Mouse (Mus musculus) heart, embryonic 12.5 days (tissue): ENCODE results near the gene Kcnj8. TPM values are rescaled to one million over a fixed set of nuclear protein-coding genes. Genes with fewer than 3 reads are reported as not detected.

Source experiments
- ATAC-seq: fragments of 200-750 bp; cut with Nextera tagmentation; 2 replicates; pipeline ENCODE4 v1.8.0; 2017; ENCODE audit warnings: moderate TSS enrichment, moderate library complexity; ENCODE audit not compliant: insufficient number of reproducible peaks, low FRiP score
- H3K27ac ChIP-seq: fragments of 300-500 bp; sonication (generic); 2 replicates; pipeline ENCODE4 v1.5.1; 2016; ENCODE audit warnings: mild to moderate bottlenecking, moderate library complexity; ENCODE audit not compliant: poor library complexity, severe bottlenecking
- H3K27me3 ChIP-seq: fragments of 300-500 bp; sonication (generic); replicated peaks from 2 replicates; pipeline ENCODE4 v1.6.1; 2016; ENCODE audit warnings: mild to moderate bottlenecking, moderate library complexity
- H3K36me3 ChIP-seq: fragments of 300-500 bp; sonication (generic); 2 replicates; pipeline ENCODE4 v1.6.1; 2016; ENCODE audit warnings: mild to moderate bottlenecking, moderate library complexity
- H3K4me1 ChIP-seq: fragments of 300-500 bp; sonication (generic); replicated peaks from 2 replicates; pipeline ENCODE4 v1.6.1; 2016; ENCODE audit warnings: mild to moderate bottlenecking
- H3K4me2 ChIP-seq: fragments of 300-500 bp; sonication (generic); 2 replicates; pipeline ENCODE4 v1.6.1; 2016; ENCODE audit warnings: mild to moderate bottlenecking, moderate library complexity
- H3K4me3 ChIP-seq: fragments of 300-500 bp; sonication (generic); 2 replicates; pipeline ENCODE4 v1.5.1; 2016; ENCODE audit warnings: mild to moderate bottlenecking
- H3K9ac ChIP-seq: fragments of 300-500 bp; sonication (generic); 2 replicates; pipeline ENCODE4 v1.6.1; 2016; ENCODE audit warnings: mild to moderate bottlenecking, moderate library complexity
- H3K9me3 ChIP-seq: fragments of 300-500 bp; sonication (generic); replicated peaks from 2 replicates; pipeline ENCODE4 v1.6.1; 2016; ENCODE audit warnings: mild to moderate bottlenecking, moderate library complexity
- WGBS: fragments of 180-500 bp; shearing (Covaris S2); methylation state at CpG from one replicate; pipeline ENCODE4 v1.1.7; 2016; 5-methylcytosine and 5-hydroxymethylcytosine counted together
- polyA plus RNA-seq: library from polyadenylated mRNA; unstranded; fragments of >200 nt; fragmentation: Nextera tagmentation; extraction: Ambion mirVana; gene quantifications from 2 replicates; pipeline ENCODE4 v1.2.1, GENCODE M21; 2016

Gene Kcnj8
- 2.5 TPM in 2 replicates for polyA plus RNA-seq

GRCm38 (mm10) chr6:142571055-142571618 lies at the start of gene Kcnj8:
Gene Kcnj8 (minus strand): TSS chr6:142571614.
- WGBS: under 1% methylated on average over 34 of the region's 34 CpGs
- H3K27ac ChIP-seq: no peak within 1 kb of the TSS
- H3K4me3 ChIP-seq: peak within 1 kb of the TSS; percentile 54
- peak within 1 kb of the TSS; percentile 68 for H3K9ac ChIP-seq
- H3K36me3 ChIP-seq: no peaks in the 10 kb centered on the region
- H3K4me2 ChIP-seq: peak within 1 kb of the TSS; percentile 94
- peaks cover 26% of the 10 kb centered on the region for H3K4me1 ChIP-seq
- peaks cover 32% of the 10 kb centered on the region for H3K27me3 ChIP-seq
- no peaks in the 10 kb centered on the region for H3K9me3 ChIP-seq
- ATAC-seq: peak; percentile 78; the same call in 1 of the 2 replicates

DNA sequence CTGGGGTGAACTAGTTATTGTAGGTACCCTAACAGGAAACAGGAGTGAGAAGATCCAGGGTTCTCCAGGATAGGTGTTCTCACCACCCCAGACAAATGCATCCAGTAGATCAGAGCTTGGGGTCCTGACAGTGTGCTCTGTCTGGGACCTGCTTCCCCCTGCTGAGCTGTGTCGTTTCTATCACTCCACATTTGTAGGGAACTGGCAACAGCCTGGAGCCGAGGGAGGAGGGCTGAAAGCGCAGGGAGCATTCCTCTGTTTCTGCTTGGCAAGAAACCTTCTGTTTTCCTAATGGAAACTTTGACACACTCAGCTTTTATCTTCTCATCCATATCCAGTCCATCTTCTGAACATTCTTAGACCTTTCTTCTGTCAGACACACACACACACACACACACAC lies 45.2 kb upstream of the Kcnj8 start:
- Histone ChIP-seq H3K36me3 (peaks cover 30% of the 10 kb centered on the region), H3K9me3 (no peaks in the 10 kb centered on the region), H3K4me3 (no peak overlapping the region), H3K27me3 (no peaks in the 10 kb centered on the region), H3K27ac (0 out of 2 replicates have a peak overlapping the region, but pooled peaks have one; percentile 13), H3K9ac (no peak overlapping the region), H3K4me2 (no peak overlapping the region), H3K4me1 (0 out of 2 replicates have a peak, but pooled peaks cover 8% of the 10 kb centered on the region)
- WGBS: 18% methylated on average over 3 of the region's 3 CpGs
- ATAC-seq: peak; percentile 57

- Histone ChIP-seq H3K36me3 (peaks cover 25% of the 10 kb centered on the region), H3K4me1 (peaks cover 18% of the 10 kb centered on the region), H3K9ac (no peak overlapping the region), H3K27me3 (no peaks in the 10 kb centered on the region), H3K4me2 (no peak overlapping the region), H3K9me3 (no peaks in the 10 kb centered on the region), H3K27ac (no peak overlapping the region), H3K4me3 (no peak overlapping the region)
- no peak for ATAC-seq
- 79% methylated on average over 10 of the region's 10 CpGs for WGBS
Observed at GRCm38 (mm10) chr6:142614324-142614723, 42.9 kb upstream of the Kcnj8 start.

GRCm38 (mm10) chr6:142612366-142612765 lies 41.0 kb upstream of the Kcnj8 start:
- no peak overlapping the region for H3K27ac ChIP-seq

DNA sequence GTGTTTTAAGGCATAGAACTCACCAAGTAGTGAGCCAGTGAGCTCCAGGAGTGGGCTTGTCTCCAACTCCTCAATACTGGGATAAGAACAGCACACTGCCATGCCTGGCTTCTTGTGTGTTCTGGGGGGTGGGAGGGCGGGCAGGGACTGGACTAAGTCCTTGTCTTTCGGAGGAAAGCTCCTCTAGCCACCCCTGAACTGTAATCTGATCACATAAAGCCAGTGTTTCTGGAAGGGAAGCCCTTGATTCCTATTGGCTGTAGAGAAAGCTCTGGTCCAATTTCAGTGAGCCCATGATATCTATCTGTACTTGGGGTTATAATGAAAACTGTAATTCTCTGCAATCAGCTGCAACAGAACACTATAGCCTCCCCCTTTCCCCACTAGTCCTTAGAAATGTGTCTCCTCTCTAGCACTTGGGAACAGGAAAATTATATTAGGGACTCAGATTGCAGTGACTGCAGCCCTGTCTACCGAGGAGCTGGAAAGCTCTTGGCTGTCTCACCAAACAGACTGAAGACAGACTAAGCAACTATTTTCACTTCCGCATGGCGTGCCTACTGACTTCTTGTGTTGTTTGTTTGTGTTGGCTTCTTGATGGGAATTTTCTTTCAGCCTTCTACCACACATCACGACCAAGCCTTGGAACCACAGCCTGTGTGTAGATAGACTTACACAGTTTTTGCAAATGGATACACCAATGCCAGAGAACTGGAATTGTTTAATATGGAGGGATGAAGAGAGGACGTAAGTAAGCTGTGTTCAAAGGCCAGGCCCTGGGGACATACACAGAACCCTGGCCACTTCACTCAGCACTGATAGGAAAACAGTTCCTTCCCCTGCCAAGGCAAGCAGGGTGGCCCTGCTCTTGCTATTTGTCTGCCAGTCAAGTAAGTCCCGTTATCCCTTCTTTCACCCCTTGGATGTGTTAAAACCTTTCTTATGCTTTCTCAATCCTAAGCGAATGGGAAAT lies 38.3 kb upstream of the Kcnj8 start:
- no peak for ATAC-seq
- no peak overlapping the region for H3K27ac ChIP-seq
- 53% methylated on average over 9 of the region's 9 CpGs for WGBS

More at GRCm38 (mm10) chr6:142612366-142612765, 41.0 kb upstream of the Kcnj8 start:
- Histone ChIP-seq H3K9me3 (no peaks in the 10 kb centered on the region), H3K9ac (no peak overlapping the region), H3K4me1 (peaks cover 31% of the 10 kb centered on the region), H3K27me3 (no peaks in the 10 kb centered on the region), H3K36me3 (peaks cover 23% of the 10 kb centered on the region), H3K4me3 (no peak overlapping the region), H3K4me2 (no peak overlapping the region)
- WGBS: 71% methylated on average over 8 of the region's 8 CpGs
- no peak for ATAC-seq

DNA sequence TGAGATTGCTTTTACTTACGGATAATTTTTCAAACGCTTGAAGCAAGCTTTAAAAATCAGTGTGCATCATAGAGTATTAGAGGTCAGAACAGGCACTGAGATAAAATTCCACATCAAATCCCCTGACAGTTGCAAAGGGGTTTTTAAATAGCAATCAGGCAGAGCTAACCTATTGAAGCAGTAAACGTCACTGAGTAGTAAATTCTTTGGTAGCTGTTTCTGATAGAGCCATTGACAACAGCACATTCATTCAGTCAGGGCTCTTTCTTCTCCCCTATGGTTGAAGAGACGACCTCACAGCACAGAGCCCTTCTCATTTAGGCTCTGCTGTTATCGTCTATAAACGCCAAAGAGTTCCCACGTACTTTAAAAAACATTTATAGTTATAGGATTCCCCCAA lies 35.7 kb upstream of the Kcnj8 start:
- no peak overlapping the region for H3K4me3 ChIP-seq

More for the DNA sequence above, 38.3 kb upstream of the Kcnj8 start:
- no peak overlapping the region for H3K9ac ChIP-seq
- no peak overlapping the region for H3K4me2 ChIP-seq
- peaks cover 30% of the 10 kb centered on the region for H3K4me1 ChIP-seq
- H3K9me3 ChIP-seq: no peaks in the 10 kb centered on the region
- H3K36me3 ChIP-seq: peaks cover 19% of the 10 kb centered on the region
- no peak overlapping the region for H3K4me3 ChIP-seq
- H3K27me3 ChIP-seq: no peaks in the 10 kb centered on the region

GRCm38 (mm10) chr6:142602772-142603171 lies 31.4 kb upstream of the Kcnj8 start:
- 68% methylated on average over 6 of the region's 6 CpGs for WGBS

More for the DNA sequence above, 35.7 kb upstream of the Kcnj8 start:
- ATAC-seq: no peak
- Histone ChIP-seq H3K27me3 (no peaks in the 10 kb centered on the region), H3K4me2 (no peak overlapping the region), H3K9ac (no peak overlapping the region), H3K9me3 (no peaks in the 10 kb centered on the region), H3K36me3 (peaks cover 16% of the 10 kb centered on the region), H3K27ac (peak overlapping the region; percentile 51; the same call in 1 of the 2 replicates), H3K4me1 (peaks cover 30% of the 10 kb centered on the region)
- 35% methylated on average over 7 of the region's 7 CpGs for WGBS

GRCm38 (mm10) chr6:142578831-142579230 lies 7.4 kb upstream of the Kcnj8 start:
- Histone ChIP-seq H3K9me3 (no peaks in the 10 kb centered on the region), H3K27ac (no peak overlapping the region), H3K9ac (no peak overlapping the region), H3K4me1 (no peaks in the 10 kb centered on the region), H3K4me3 (no peak overlapping the region), H3K36me3 (no peaks in the 10 kb centered on the region), H3K27me3 (peaks cover 8% of the 10 kb centered on the region; the same call in 1 of the 2 replicates), H3K4me2 (no peak overlapping the region)
- 60% methylated on average over 4 of the region's 4 CpGs for whole genome bisulfite sequencing
- no peak for ATAC-seq

More at GRCm38 (mm10) chr6:142602772-142603171, 31.4 kb upstream of the Kcnj8 start:
- H3K36me3 ChIP-seq: peaks cover 28% of the 10 kb centered on the region
- no peak overlapping the region for H3K4me2 ChIP-seq
- no peaks in the 10 kb centered on the region for H3K9me3 ChIP-seq
- ATAC-seq: no peak
- no peak overlapping the region for H3K9ac ChIP-seq
- H3K27me3 ChIP-seq: no peaks in the 10 kb centered on the region
- no peak overlapping the region for H3K4me3 ChIP-seq
- H3K27ac ChIP-seq: no peak overlapping the region
- peaks cover 11% of the 10 kb centered on the region for H3K4me1 ChIP-seq

- 78% methylated on average over 6 of the region's 6 CpGs for WGBS
- ATAC-seq: no peak
- no peak overlapping the region for H3K4me2 ChIP-seq
- no peak overlapping the region for H3K27ac ChIP-seq
- no peak overlapping the region for H3K4me3 ChIP-seq
- H3K36me3 ChIP-seq: no peaks in the 10 kb centered on the region
- H3K27me3 ChIP-seq: peaks cover 12% of the 10 kb centered on the region
- no peaks in the 10 kb centered on the region for H3K9me3 ChIP-seq
- H3K4me1 ChIP-seq: no peaks in the 10 kb centered on the region
- H3K9ac ChIP-seq: no peak overlapping the region
Observed at GRCm38 (mm10) chr6:142577801-142578200, 6.4 kb upstream of the Kcnj8 start.

- WGBS: 57% methylated on average over 6 of the region's 6 CpGs
- H3K36me3 ChIP-seq: no peaks in the 10 kb centered on the region
- peaks cover 38% of the 10 kb centered on the region for H3K27me3 ChIP-seq
- H3K9me3 ChIP-seq: no peaks in the 10 kb centered on the region
- no peak overlapping the region for H3K9ac ChIP-seq
- no peak overlapping the region for H3K27ac ChIP-seq
- no peak overlapping the region for H3K4me3 ChIP-seq
- no peak overlapping the region; the same call in 1 of the 2 replicates for H3K4me2 ChIP-seq
- no peak for ATAC-seq
- peaks cover 16% of the 10 kb centered on the region for H3K4me1 ChIP-seq
Observed at GRCm38 (mm10) chr6:142572876-142573275, 1.5 kb upstream of the Kcnj8 start.
